Mouse (Mus musculus) hindbrain, embryonic 14.5 days (tissue): ENCODE measurements at regions not wholly inside any gene's neighbourhood (a gene's known extent, or its start where the extent isn't known, plus 50 kb on each side); places are given as distances from the start of the nearest gene placed in this dataset.
"Not testable (repeated sequence)": the region's sequence is repeated elsewhere in the genome, so short reads cannot be mapped to it uniquely, and the experiment has no call there.

Experiments used
- ATAC-seq: fragments of 200-750 bp; cut with Nextera tagmentation; 2 replicates; pipeline ENCODE4 v1.8.0; 2017; ENCODE audit warnings: moderate number of reproducible peaks, mild to moderate bottlenecking, moderate TSS enrichment, moderate library complexity; ENCODE audit not compliant: low FRiP score
- DNase-seq: peaks from one replicate; pipeline ENCODE4 v3.0.0-alpha.2; 2015; ENCODE audit warnings: low spot score
- H3K27ac ChIP-seq: fragments of 300-500 bp; sonication (generic); 2 replicates; pipeline ENCODE4 v1.5.1; 2014; ENCODE audit warnings: mild to moderate bottlenecking, moderate library complexity
- H3K27me3 ChIP-seq: fragments of 300-500 bp; sonication (generic); 2 replicates; pipeline ENCODE4 v1.6.1; 2014; ENCODE audit warnings: mild to moderate bottlenecking, low read length, mixed read lengths; ENCODE audit not compliant: control insufficient read depth, insufficient read depth
- H3K36me3 ChIP-seq: fragments of 300-500 bp; sonication (generic); replicated peaks from 2 replicates; pipeline ENCODE4 v1.6.1; 2014; ENCODE audit not compliant: control insufficient read depth, insufficient read depth
- H3K4me1 ChIP-seq: fragments of 300-500 bp; sonication (generic); replicated peaks from 2 replicates; pipeline ENCODE4 v1.6.1; 2014; ENCODE audit warnings: antibody characterized with exemption, low read length, mixed read lengths; ENCODE audit not compliant: control insufficient read depth, insufficient read depth
- H3K4me2 ChIP-seq: fragments of 300-500 bp; sonication (generic); replicated peaks from 2 replicates; pipeline ENCODE4 v1.6.1; 2014; ENCODE audit warnings: mild to moderate bottlenecking, moderate library complexity
- H3K4me3 ChIP-seq: fragments of 300-500 bp; sonication (generic); replicated peaks from 2 replicates; pipeline ENCODE4 v1.5.1; 2014; ENCODE audit warnings: mild to moderate bottlenecking, low read length
- H3K9ac ChIP-seq: fragments of 300-500 bp; sonication (generic); 2 replicates; pipeline ENCODE4 v1.6.1; 2014
- H3K9me3 ChIP-seq: fragments of 300-500 bp; sonication (generic); 2 replicates; pipeline ENCODE4 v1.6.1; 2016; ENCODE audit warnings: low read length; ENCODE audit not compliant: control insufficient read depth
- WGBS: fragments of 180-500 bp; shearing (Covaris S2); extraction: QIAGEN DNeasy Blood & Tissue Kit; methylation state at CpG from one replicate; pipeline ENCODE4 v1.1.7; 2014; 5-methylcytosine and 5-hydroxymethylcytosine counted together

DNA sequence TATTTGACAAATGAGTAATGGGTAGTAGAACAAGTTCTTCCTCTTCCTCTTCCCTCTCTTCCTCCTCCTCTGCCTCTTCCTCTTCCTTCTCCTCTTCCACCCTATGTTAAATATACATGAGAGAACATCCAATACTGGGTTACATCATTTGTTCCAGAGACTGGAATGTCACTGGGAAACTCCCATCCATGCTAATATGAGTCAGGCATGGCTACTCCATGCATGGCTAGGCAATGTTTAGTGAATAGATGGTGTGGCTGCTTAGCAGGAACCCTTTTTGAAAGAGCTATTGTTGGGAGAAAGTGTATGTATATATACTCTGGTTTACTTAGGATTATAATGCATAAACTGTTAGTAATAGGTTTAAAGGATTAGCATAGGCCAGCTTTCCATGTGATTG, 554.3 kb upstream of the Sox11 start:
- DNase-seq, H3K4me1 ChIP-seq, H3K27me3 ChIP-seq, H3K4me3 ChIP-seq, H3K36me3 ChIP-seq, H3K27ac ChIP-seq, H3K4me2 ChIP-seq, H3K9ac ChIP-seq, ATAC-seq, H3K9me3 ChIP-seq: not testable (repeated sequence)

DNA sequence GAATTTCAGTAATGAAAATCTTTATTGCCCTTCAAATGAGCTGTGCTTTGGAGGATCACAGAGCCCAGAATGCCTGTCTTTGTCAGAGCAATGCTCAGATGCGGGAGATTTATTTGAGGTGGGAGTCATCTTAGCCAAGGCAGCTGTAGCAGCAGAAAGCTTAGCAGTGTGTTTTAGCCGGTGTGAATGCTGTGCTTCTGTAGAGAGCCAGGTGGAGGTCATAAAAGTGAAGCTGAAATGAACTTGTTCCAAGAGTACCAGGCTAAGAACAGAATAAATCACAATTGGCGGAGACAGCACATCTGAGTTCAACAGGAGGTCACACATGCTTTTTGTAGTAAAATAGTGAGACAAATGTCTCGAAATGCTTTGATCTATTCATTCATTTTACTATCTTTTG, 539.3 kb upstream of the Sox11 start:
- Histone ChIP-seq H3K4me3 (no peak overlapping the region), H3K36me3 (no peaks in the 10 kb centered on the region), H3K27me3 (no peaks in the 10 kb centered on the region), H3K4me1 (no peaks in the 10 kb centered on the region), H3K9ac (no peak overlapping the region), H3K4me2 (no peak overlapping the region), H3K9me3 (no peaks in the 10 kb centered on the region), H3K27ac (no peak overlapping the region)
- 66% methylated on average over 4 of the region's 4 CpGs for WGBS
- DNase-seq = no peak
- no peak for ATAC-seq

DNA sequence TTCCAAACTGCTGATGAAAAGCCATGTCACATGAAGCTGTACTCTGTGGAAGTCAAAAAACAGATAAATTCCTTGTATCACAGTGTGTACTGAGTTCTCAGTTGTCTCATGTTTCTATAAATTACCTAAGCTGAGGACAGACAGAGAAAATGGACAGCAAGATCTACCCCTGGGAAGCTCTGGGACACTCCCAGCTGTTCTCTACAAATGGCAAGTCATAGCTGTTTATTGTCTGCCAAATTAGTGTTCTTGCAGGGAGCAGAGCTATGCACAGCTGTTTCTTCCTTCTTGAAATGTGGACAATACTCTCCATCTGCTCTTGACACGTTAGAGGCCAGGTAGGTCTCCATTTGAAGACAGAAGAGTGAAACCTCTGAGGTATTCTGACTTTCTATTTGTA, 524.0 kb upstream of the Sox11 start:
- Histone ChIP-seq H3K27me3 (no peaks in the 10 kb centered on the region), H3K4me1 (no peaks in the 10 kb centered on the region), H3K9me3 (no peaks in the 10 kb centered on the region), H3K4me3 (no peak overlapping the region), H3K9ac (no peak overlapping the region), H3K36me3 (no peaks in the 10 kb centered on the region), H3K27ac (no peak overlapping the region), H3K4me2 (no peak overlapping the region)
- DNase-seq (no peak), ATAC-seq (no peak)
- WGBS = 68% methylated on average over 1 of the region's 1 CpGs

DNA sequence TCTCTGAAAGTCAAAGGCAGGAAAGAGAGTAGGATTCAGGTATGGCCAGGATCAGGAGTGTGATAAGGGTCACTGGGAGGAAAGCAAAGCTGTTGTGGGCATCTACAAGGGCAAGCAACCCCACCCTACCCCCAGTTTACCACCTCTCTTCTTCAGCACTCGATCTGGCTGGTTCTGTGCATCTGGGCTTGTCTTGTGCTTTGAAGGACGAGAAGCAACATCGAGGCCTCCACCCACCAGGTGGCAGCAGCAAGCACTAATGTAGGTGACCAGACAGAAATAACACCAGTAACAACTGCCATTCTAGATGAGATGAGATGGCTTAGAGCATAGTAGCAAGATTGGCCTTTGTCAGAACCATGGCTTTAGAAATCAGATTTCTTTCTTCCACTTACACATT, 507.2 kb upstream of the Sox11 start:
- Histone ChIP-seq H3K4me2 (no peak overlapping the region), H3K27ac (no peak overlapping the region), H3K36me3 (no peaks in the 10 kb centered on the region), H3K4me1 (no peaks in the 10 kb centered on the region), H3K4me3 (no peak overlapping the region), H3K9me3 (no peaks in the 10 kb centered on the region), H3K9ac (no peak overlapping the region), H3K27me3 (no peaks in the 10 kb centered on the region)
- DNase-seq (no peak), ATAC-seq (no peak)
- 85% methylated on average over 3 of the region's 3 CpGs for WGBS

DNA sequence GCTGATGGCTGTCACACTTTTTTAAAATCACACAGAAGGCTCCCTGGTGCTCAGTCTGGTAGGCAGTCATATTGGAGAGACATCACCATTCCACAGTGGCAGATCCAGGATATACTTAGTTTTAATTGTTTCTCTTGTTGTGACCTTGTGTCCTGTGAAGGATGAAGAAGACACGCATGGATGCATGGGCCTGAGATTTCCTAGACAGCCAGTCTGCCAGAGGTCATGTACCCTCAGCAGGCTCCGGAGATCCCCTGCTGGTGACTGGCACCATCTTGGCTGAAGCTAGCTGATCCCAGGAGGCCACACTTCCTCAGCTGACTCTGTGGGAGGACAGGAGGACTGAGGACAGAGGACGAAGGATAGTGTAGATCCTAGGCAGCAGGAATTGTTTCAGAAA, 506.7 kb upstream of the Sox11 start:
- no peaks in the 10 kb centered on the region for H3K9me3 ChIP-seq
- no peaks in the 10 kb centered on the region for H3K27me3 ChIP-seq
- ATAC-seq (no peak), DNase-seq (no peak)
- H3K9ac ChIP-seq = no peak overlapping the region
- H3K4me3 ChIP-seq = no peak overlapping the region
- 72% methylated on average over 3 of the region's 3 CpGs for WGBS
- H3K4me1 ChIP-seq = no peaks in the 10 kb centered on the region
- no peaks in the 10 kb centered on the region for H3K36me3 ChIP-seq
- no peak overlapping the region for H3K27ac ChIP-seq
- no peak overlapping the region for H3K4me2 ChIP-seq

DNA sequence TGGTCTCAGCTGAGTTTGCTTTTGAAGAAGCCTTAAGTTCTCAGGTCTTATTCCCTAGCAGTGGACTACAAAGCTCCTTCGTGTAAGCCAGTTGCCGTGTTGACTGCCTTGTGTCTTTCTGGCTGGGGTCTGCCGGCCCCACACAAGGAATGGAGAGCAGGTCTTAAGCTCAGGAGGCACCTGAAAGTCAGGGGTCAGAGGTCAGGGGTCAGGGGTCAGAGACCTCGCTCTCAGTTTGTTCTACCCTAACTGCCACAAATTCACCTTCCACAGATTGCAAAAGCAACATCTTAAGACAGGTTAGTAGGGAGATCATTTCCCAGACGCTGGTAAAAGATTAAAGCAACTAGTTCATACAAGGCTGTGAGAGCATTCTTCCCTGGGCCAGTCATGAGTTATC, 505.8 kb upstream of the Sox11 start:
- 72% methylated on average over 5 of the region's 5 CpGs for WGBS
- no peak overlapping the region for H3K4me3 ChIP-seq
- DNase-seq (no peak), ATAC-seq (no peak)
- H3K4me1 ChIP-seq = no peaks in the 10 kb centered on the region
- H3K9me3 ChIP-seq = no peaks in the 10 kb centered on the region
- no peak overlapping the region for H3K27ac ChIP-seq
- no peak overlapping the region for H3K4me2 ChIP-seq
- no peak overlapping the region for H3K9ac ChIP-seq
- no peaks in the 10 kb centered on the region for H3K36me3 ChIP-seq
- H3K27me3 ChIP-seq = no peaks in the 10 kb centered on the region

DNA sequence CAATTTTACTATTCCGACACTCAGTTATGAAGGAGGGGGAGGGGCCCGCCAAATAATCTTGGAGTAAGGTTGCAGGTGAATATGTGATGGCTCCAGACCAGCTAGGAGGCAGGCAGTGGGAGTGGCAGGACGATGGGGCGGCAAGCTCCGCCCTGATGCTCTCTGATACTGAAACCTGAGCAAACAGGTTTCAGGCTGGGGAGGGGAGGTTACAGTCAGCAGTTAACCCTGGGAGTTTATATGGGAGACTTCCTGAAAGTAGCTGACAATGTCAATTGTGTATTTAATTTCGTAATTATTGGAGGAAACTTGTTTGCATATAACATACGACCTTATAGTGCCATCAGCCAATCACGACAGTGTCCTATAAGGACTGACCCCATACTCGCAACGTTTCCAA, 505.0 kb upstream of the Sox11 start:
- Histone ChIP-seq H3K27ac (no peak overlapping the region), H3K9me3 (no peaks in the 10 kb centered on the region), H3K4me2 (no peak overlapping the region), H3K9ac (no peak overlapping the region), H3K4me3 (no peak overlapping the region), H3K4me1 (no peaks in the 10 kb centered on the region), H3K27me3 (no peaks in the 10 kb centered on the region), H3K36me3 (no peaks in the 10 kb centered on the region)
- no peak for DNase-seq
- WGBS = 74% methylated on average over 10 of the region's 10 CpGs
- no peak for ATAC-seq

DNA sequence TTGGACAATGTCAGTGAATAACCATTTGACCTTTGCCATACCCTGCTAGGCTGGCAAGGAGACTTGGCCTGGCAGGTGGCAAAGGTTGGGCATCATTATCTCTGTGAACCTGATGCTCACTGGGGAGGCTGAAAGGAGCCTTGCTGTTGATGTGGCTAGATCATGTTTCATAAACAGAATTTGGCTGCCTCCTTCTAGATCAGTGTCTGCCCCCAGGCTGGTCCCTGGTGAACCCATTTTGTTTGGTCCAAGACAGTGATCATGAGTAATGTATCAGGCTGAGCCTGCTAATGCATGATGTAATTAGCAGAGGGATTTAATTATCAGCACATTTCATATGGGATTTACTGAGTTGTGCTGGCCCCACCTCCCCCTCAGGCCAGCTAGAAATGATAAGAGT, 502.6 kb upstream of the Sox11 start:
- H3K27ac ChIP-seq = no peak overlapping the region
- H3K4me1 ChIP-seq = no peaks in the 10 kb centered on the region
- H3K9ac ChIP-seq = no peak overlapping the region
- no peaks in the 10 kb centered on the region for H3K9me3 ChIP-seq
- ATAC-seq (no peak), DNase-seq (no peak)
- H3K27me3 ChIP-seq = no peaks in the 10 kb centered on the region
- no peak overlapping the region for H3K4me3 ChIP-seq
- no peaks in the 10 kb centered on the region for H3K36me3 ChIP-seq
- no peak overlapping the region for H3K4me2 ChIP-seq

DNA sequence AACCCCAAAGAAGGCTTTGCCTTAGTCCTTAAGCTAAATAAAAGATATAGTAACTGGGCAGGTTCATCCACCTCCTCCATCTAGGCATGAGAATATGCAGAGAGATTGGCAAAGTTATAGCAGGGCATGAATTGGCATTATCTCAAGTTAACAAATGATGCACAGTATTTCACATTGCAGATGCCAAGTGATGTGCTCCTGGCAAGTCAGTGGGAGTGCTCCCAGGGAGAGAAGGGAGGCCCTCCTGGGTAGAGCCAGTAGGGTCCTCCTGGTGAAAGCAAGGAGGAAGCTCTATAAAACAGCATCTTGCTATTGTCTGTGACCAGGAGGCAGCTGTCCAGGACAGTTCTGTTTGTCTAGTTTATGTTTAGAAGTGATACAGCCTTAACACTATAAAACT, 496.6 kb upstream of the Sox11 start:
- H3K4me1 ChIP-seq = no peaks in the 10 kb centered on the region

DNA sequence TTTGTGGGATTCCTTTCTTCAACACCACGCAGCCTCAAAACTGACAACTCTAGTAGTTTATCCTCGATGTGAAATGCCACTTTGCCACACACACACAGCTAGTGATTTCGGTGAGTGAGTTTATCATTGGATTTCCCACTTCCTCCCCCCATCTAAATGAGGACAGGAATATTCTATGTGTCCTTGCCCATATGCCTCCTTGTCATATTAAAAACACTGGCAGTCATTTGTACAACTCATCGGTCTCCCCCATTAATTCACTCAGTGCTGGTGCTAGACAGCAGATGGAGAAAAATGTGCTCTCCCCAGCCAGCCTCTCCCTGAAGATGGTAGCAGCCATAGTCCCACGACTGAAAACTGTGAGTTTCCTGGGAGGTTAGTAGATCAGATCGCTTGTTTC, 496.0 kb upstream of the Sox11 start:
- Histone ChIP-seq H3K4me3 (no peak overlapping the region), H3K27me3 (no peaks in the 10 kb centered on the region), H3K9me3 (no peaks in the 10 kb centered on the region), H3K9ac (no peak overlapping the region), H3K4me2 (no peak overlapping the region), H3K27ac (no peak overlapping the region), H3K36me3 (no peaks in the 10 kb centered on the region), H3K4me1 (no peaks in the 10 kb centered on the region)
- ATAC-seq = no peak
- no peak for DNase-seq
- WGBS = 77% methylated on average over 6 of the region's 6 CpGs

More for the DNA sequence above, 496.6 kb upstream of the Sox11 start:
- no peak overlapping the region for H3K27ac ChIP-seq
- no peaks in the 10 kb centered on the region for H3K36me3 ChIP-seq
- no peaks in the 10 kb centered on the region for H3K9me3 ChIP-seq
- no peak overlapping the region for H3K4me3 ChIP-seq
- no peak for DNase-seq
- no peak overlapping the region for H3K9ac ChIP-seq
- no peaks in the 10 kb centered on the region for H3K27me3 ChIP-seq
- ATAC-seq = no peak
- no peak overlapping the region for H3K4me2 ChIP-seq
